Mouse (Mus musculus) testis, postnatal 10 days (tissue): Measurements from ENCODE around the gene Tyrobp.

Experiments used
- DNase-seq: peaks from one replicate; pipeline ENCODE4 v3.0.0; 2021; ENCODE audit warnings: low spot score

Tyrobp gene

DNA sequence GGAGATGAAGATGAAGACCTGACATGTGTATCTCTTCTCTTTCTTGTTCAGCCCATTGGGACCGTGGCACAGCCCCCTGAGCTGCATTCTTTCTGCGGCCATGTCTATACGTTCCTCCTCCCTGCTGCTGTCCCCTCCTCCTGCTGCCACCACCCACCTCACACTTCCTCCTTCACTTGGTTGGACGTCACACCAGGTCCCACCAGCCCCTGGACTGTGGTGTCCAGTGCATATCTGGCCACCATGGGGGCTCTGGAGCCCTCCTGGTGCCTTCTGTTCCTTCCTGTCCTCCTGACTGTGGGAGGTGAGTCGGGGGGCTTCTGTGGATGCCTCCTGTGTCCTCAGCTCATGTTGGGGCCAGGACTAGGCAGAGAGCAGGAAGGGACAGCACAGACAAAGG, at the start of gene Tyrobp:
Gene Tyrobp, plus strand, starts transcription at position 165 of the 400 bp plus-strand sequence.
- no peak for DNase-seq

DNA sequence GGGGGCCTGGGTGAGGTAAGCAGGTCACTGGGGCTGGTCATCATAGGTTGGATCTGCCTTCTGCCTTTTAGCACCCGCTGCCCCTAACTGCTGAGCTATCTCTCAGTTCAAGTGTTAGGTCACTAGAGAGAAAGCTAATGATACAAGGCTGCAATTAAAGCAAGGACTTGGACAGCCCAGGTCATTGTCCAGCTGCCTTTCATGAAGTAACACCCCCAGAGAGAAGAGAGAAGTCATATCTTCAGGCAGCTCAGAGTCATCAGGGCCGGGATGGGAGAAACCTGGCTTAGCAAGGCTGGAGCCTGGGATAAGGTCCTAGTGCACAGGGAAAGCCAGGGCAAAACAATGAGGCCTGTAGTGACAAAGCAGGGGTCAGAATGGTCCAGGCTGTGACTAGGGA, 46.1 kb upstream of the Tyrobp start:
- DNase-seq = no peak

DNA sequence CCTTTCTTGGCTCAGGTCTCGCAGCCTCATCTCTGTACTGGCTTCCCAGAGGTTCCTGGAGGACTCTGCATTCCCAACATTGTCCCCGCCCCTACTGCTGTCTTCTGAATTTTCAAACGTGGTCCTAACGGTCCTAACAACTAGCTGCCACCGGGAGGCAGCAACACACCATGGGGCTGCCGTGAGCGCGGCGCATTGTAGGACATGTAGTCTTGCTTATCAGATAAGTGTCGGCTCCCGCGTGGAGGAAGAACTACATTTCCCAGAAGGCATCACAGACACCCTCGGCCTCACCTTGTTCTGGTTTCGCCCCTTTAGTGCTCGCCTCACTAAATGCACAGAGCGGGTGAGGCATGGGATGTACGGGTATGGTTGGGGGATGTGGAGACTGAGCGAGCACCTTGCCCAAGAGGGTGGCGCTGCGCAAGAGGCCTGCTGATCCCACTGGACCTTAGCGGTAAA, 40.0 kb upstream of the Tyrobp start:
- DNase-seq = peak; percentile 89

DNA sequence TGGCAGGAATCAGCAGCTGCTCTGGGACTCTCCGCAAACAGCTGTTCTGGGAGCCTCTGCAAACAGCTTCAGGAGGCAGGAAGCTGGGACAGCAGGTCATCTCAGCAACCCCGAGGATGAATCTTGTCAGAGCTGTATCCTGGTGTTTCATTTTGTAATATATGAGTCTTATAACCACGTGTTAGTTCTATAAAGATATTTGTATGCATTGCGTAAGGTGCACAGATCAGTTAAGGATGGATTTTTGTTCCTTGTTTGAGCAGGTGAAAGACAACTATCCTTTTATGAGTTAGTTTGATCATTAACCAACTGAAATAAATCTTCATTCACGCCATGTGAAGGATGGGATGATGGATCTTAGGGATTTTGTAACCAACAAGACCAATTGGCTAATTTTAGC, 33.5 kb upstream of the Tyrobp start:
- no peak for DNase-seq

DNA sequence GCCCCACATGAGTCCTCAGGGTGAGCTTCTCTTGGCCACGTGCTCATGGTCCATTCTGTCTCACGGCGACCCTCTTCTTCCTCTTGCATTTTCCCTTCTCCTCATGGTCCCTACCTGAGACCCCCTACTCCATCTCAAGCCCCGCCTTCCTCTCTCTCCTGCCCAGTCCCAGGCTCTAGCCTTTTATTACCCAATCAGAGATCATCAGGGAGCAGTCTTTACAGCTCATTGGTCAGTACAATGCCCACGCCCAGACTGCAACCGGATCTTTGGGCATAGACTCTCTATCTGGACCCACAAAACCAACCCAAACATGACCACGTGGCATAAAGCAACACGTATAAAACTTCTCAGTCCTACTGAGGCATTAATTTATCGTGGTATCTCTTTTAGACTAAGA, 29.5 kb upstream of the Tyrobp start:
- DNase-seq = no peak

DNA sequence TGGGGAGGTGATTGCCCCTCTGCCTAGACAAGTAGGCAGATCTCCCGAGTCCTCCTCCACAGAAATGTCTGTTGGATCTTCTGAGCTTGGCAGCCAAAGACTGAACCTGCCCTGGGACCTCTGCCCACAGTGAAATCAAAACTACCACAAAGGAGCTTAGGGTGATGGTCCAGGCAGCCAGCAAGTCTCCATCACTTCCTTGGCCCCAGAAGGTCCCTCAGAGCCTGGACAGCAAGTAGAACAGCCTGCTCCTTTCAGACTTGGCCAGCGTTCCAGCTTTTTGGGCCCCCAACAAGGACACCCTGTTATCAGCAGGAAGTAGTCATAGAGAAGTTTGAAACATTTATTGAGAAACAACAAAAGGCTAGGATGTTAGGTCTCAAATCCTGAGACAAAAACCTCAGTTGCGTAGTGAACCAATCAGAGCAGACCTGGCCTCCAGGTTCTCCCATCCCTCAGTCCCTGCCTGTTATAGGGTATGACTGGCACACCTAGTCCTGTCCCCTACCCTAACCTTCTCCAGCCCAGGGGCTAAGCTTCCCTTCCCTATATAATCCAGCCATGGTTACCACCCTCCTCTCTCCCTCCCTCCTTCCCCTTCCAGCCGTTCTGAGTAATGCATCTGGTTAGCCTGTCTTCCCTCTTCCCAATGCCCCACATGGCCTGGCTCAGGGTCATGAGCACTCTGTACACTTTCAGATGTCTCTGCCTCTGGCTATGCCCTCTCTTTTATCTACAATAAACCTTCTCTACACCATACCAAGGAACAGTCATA, 20.6 kb upstream of the Tyrobp start:
- DNase-seq = no peak

- no peak for DNase-seq
These were observed 19.9 kb upstream of the Tyrobp start for GRCm38 (mm10) chr7:30393631-30394030.

- no peak for DNase-seq
These were observed 19.2 kb upstream of the Tyrobp start for GRCm38 (mm10) chr7:30394379-30394778.

DNA sequence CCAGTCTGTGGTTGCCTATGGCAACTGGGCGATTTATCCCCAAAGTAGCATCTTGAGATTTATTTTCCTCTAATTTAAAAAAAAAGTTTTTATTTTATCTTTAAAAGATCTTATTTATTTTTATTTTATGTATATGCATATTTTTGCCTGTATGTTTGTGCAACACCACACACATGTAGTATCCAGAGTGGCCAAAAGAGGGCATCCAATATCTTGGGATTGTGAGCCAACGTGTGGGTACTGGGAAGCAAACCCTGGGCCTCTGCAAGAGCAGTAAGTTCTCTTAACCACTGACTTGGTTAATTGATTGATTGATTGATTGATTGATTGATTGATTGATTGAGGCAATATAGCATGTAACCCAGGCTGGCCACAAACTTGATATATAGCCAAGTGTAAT, 18.7 kb upstream of the Tyrobp start:
- DNase-seq = no peak

DNA sequence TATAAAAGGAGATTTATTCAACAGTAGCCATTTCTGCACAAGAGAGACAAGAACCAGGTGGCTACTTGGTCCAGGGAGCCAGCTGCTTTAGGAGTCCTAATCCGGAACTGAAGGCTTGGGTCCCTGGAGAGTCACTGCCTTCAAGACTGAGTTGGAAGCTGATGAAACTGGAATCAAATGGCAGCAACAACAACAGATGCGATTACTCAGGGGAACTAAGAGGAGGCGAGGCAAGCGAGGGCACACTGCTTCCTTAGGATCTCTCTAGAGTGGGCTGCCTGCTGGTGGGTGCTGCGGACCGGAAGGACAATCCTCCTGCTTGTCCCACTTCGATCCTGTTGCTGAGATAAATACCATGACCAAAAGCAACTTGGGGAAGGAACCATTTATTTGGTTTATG, 13.9 kb upstream of the Tyrobp start:
- no peak for DNase-seq

DNA sequence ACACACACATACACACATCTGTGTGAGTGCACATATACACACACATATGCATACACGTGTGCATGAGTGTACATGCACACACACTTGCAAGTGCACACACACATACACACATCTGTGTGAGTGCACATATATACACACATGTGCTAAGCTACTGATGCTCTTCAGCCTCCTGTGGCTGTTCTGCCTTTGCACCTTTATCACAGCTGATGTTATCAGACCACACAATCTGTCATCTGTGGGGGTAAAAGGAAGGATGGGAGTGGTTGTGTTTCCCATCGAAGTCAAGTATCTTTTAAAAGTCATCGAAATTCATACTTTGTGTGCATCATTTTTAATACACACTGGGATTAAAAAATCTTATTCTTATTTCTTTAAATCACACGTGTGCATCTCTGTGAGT, 11.2 kb upstream of the Tyrobp start:
- DNase-seq = no peak

- no peak for DNase-seq
These were observed 4.9 kb upstream of the Tyrobp start for GRCm38 (mm10) chr7:30408639-30409038.

DNA sequence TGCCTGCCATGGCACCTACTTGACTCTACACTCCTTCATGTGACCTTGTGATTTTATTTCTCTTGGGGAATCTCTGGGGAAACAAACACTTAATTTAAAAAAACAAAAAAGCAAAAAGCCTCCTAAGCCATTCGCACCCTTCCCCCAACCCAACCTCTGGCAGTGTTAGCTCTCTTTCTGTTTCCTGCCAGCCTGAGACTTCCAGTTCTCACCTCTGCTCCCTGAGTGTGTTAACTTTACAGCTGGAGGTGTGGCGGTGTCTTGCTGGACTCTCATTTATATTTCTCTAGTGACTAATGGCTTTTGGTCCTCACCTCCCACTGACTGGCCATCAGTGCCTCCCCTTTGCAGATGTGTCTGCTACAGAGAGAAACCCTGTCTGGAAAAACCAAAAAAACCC, 3.8 kb upstream of the Tyrobp start:
- no peak for DNase-seq

DNA sequence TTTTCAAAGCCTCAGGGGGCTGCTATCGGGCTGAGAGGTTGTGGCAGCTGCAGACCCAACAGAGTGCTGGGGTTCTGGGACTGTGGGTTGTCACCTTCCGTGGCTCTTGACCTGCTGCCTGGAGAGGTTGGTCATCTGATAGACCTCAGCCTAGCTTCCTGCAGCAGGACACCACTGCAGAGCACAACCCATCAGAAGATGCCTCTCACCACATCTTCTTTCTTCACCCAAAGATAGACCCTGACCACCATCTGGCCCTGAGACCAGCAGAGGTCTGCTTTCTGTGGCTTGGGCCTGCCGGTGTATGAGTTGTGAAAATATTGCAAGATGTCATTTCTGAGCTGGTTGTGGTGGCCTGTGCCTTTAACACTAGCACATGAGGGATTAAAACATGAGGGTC, 2.5 kb upstream of the Tyrobp start:
- no peak for DNase-seq

GRCm38 (mm10) chr7:30412735-30413147, 819 bp upstream of the Tyrobp start:
- no peak for DNase-seq

- no peak for DNase-seq
These were observed 4.3 kb downstream of the Tyrobp start for GRCm38 (mm10) chr7:30417856-30418255.

GRCm38 (mm10) chr7:30419561-30420499, 6.3 kb downstream of the Tyrobp start, which contains the start of gene Hcst:
Gene Hcst, minus strand, starts transcription at chr7:30419854.
- no peak for DNase-seq

DNA sequence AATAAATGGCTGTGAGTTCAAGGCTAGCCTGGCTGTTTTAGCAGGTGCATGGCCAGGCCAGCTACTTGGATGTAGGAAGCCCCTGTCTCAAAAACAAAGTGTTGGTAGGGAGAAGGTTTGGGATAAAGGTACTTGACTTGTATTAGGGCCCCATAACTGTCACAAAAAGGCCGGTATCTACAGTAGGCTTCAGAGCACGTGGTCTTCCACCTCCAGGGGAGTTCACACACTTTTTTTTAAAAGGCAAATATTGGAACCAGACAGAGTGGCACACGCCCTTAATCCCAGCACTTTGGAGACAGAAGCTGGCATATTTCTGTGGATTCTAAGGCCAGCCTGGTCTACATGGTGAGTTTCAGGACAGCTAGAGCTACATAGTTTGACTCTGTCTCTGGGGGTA, 7.1 kb downstream of the Tyrobp start:
- DNase-seq = no peak

- peak; percentile 74 for DNase-seq
These were observed 7.8 kb downstream of the Tyrobp start, which contains the start of gene Nfkbid for GRCm38 (mm10) chr7:30421175-30421889. Gene Nfkbid, plus strand, starts transcription at chr7:30421732.

DNA sequence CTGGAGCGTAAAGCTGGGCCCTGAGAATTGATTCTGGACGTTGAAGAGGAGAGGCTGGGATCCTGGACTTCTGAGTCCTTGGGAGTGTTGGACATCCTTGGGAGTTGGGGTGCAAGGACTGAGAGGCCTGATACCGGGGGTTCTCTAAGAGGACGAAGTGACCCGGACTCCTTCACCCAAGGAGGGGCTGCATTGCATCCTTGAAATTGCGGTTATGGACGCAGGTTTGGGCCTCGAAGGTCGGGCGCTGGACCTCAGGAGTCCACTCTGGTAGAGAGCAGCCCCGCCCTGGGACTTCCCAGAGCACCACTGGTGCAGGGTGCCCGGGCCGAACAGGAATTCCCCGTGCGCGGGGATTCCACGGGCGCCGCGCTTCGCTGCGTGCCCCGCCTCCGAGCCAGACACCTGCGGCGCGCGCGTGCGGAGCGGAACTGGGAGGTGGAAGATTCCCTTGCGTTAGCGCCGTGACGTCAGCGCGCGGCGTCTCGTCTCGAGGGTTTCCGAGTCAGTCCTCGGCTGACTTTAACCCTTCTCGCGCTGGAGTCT, 8.4 kb downstream of the Tyrobp start:
- peak; percentile 80 for DNase-seq

DNA sequence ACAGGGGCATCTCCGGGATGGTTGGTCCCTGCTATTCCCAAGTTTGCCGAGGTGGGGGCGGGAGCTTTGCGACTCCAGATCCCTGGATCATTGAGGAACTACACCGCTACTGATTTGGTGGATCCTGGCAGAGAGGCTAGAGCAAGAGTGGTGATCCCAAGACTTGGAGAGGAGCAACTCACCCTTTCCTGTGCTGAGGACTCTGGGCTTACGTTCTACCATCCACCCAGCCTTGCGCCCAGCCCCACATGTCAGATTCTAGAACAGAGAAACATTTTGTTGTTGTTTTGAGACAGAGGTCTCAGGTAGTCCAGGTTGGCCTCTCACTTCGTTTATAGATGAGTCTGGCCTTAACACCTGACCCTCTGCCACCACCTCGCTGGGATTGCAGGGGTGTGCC, 9.0 kb downstream of the Tyrobp start:
- DNase-seq = no peak

DNA sequence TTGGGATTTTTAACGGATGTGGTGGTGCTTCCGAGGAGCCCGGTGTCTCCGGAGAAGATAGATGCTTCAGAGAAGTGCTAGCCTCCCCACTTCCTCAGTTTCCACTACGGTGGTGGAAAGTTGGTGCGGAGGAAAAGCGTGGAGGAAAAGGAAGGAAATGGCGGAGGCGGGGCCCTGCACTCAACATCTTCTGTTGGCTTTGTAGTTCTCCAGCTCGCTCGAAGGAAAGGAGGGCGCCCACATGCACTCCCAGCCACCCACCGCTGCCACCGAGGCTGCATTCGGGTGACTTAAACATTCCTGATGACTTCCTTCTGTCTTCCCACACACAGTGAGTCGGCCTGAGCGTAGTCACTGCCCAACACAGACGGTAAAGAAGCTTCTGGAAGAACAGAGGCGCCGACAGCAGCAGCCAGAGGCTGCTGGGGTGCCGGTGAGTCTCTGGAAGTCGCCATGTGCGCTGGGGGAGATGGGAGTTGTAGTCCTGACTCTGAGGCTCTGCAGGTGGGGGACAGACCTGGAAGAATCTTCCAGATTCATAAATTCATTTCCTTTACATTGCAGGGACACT, 9.6 kb downstream of the Tyrobp start:
- DNase-seq = no peak
